Mouse (Mus musculus): ENCODE results near the gene Ctsf. TPM values are rescaled to one million over a fixed set of nuclear protein-coding genes. Genes with fewer than 3 reads are reported as not detected.

The Ctsf gene
- polyA plus RNA-seq, 1 experiment from 2014 or later: 24.9 TPM

GRCm38 (mm10) chr19:4829156-4829555, 25.8 kb upstream of the Ctsf start:
- H3K36me3 ChIP-seq: peaks cover 18% of the 10 kb centered on the region; the same call in 1 of the 2 replicates
- 55% methylated on average over 7 of the region's 7 CpGs for WGBS
- H3K9me3 ChIP-seq: no peaks in the 10 kb centered on the region
- H3K27me3 ChIP-seq (replicated peaks): no peaks in the 10 kb centered on the region
- no peak overlapping the region for H3K4me2 ChIP-seq
- H3K27ac ChIP-seq: no peak overlapping the region
- H3K9ac ChIP-seq: no peak overlapping the region
- ATAC-seq (ENCODE audit: insufficient read depth, low FRiP score, low read depth): no peak
- H3K4me1 ChIP-seq: no peaks in the 10 kb centered on the region
- no peak overlapping the region for H3K4me3 ChIP-seq (replicated peaks)

- Histone ChIP-seq H3K36me3 (0 out of 2 replicates have a peak, but pooled peaks cover 9% of the 10 kb centered on the region), H3K9ac (no peak overlapping the region), H3K27me3 (replicated peaks) (no peaks in the 10 kb centered on the region), H3K27ac (no peak overlapping the region), H3K9me3 (no peaks in the 10 kb centered on the region), H3K4me2 (no peak overlapping the region), H3K4me1 (peaks cover 9% of the 10 kb centered on the region), H3K4me3 (replicated peaks) (no peak overlapping the region)
- ATAC-seq (ENCODE audit: insufficient read depth, low FRiP score, low read depth): no peak
- WGBS: 86% methylated on average over 8 of the region's 8 CpGs
These were observed 21.0 kb upstream of the Ctsf start for GRCm38 (mm10) chr19:4833977-4834376.

GRCm38 (mm10) chr19:4836096-4836495, 18.8 kb upstream of the Ctsf start:
- H3K4me3 ChIP-seq (replicated peaks): no peak overlapping the region
- 62% methylated on average over 2 of the region's 2 CpGs for WGBS
- no peak for ATAC-seq (ENCODE audit: insufficient read depth, low FRiP score, low read depth)
- H3K36me3 ChIP-seq: 0 out of 2 replicates have a peak, but pooled peaks cover 5% of the 10 kb centered on the region
- H3K27me3 ChIP-seq (replicated peaks): peaks cover 14% of the 10 kb centered on the region
- H3K9me3 ChIP-seq: no peaks in the 10 kb centered on the region
- H3K4me1 ChIP-seq: peaks cover 16% of the 10 kb centered on the region
- no peak overlapping the region for H3K4me2 ChIP-seq
- no peak overlapping the region for H3K9ac ChIP-seq
- H3K27ac ChIP-seq: no peak overlapping the region

- no peak overlapping the region for H3K27ac ChIP-seq
- H3K27me3 ChIP-seq (replicated peaks): peaks cover 14% of the 10 kb centered on the region
- no peaks in the 10 kb centered on the region for H3K9me3 ChIP-seq
- 0 out of 2 replicates have a peak, but pooled peaks cover 5% of the 10 kb centered on the region for H3K36me3 ChIP-seq
- peaks cover 16% of the 10 kb centered on the region for H3K4me1 ChIP-seq
- H3K4me3 ChIP-seq (replicated peaks): no peak overlapping the region
- H3K9ac ChIP-seq: no peak overlapping the region
- WGBS: 93% methylated on average over 6 of the region's 6 CpGs
- no peak overlapping the region for H3K4me2 ChIP-seq
- ATAC-seq (ENCODE audit: insufficient read depth, low FRiP score, low read depth): no peak
These were observed 17.9 kb upstream of the Ctsf start for GRCm38 (mm10) chr19:4837049-4837448.

DNA sequence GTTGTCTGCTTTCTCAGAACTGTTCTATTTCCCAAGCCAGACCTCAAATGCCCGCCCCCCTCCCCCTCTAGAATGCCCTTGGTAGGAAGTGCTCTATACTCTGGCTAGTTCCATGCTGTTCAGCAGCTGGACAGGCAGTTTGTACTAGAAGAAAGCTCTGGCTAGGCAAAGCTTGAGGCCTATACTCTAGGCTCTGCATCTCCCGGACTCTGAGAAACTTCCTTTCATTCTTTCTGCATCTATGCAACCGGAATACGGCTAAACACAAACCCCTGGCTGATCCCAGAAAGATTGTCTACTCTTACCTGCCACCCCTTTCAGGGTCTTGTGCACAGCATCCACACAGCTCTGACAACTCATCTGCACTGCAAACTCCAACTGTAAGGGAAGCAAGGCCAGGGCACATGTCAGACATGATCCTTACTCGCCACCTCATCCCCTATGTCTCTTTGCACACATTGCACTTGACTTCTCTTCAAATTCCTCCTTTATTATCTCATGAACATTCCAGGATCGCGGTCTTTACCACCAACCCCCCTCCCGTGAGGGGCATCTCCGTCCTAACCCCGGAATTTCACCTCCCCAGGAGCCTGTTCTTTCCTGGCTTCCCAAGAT, 16.3 kb upstream of the Ctsf start:
- Histone ChIP-seq H3K9ac (peak overlapping the region; percentile 25; the same call in 1 of the 2 replicates), H3K4me1 (peaks cover 16% of the 10 kb centered on the region), H3K4me2 (peak overlapping the region; percentile 98), H3K9me3 (no peaks in the 10 kb centered on the region), H3K27ac (0 out of 2 replicates have a peak overlapping the region, but pooled peaks have one; percentile 28), H3K27me3 (replicated peaks) (peaks cover 14% of the 10 kb centered on the region), H3K4me3 (replicated peaks) (peak overlapping the region; percentile 66), H3K36me3 (0 out of 2 replicates have a peak, but pooled peaks cover 1% of the 10 kb centered on the region)
- WGBS: 28% methylated on average over 10 of the region's 10 CpGs
- no peak; the same call in 1 of the 2 replicates for ATAC-seq (ENCODE audit: insufficient read depth, low FRiP score, low read depth)

- peak within 1 kb of the TSS; percentile 98 for H3K4me2 ChIP-seq
- no peaks in the 10 kb centered on the region for H3K36me3 ChIP-seq
- peaks cover 14% of the 10 kb centered on the region for H3K27me3 ChIP-seq (replicated peaks)
- H3K4me1 ChIP-seq: peaks cover 16% of the 10 kb centered on the region
- WGBS: under 1% methylated on average over 25 of the region's 25 CpGs
- H3K4me3 ChIP-seq (replicated peaks): peak within 1 kb of the TSS; percentile 66
- peak within 1 kb of the TSS; percentile 25; the same call in 1 of the 2 replicates for H3K9ac ChIP-seq
- peak; percentile 98 for ATAC-seq (ENCODE audit: insufficient read depth, low FRiP score, low read depth)
- H3K9me3 ChIP-seq: no peaks in the 10 kb centered on the region
- 0 out of 2 replicates have a peak within 1 kb of the TSS, but pooled peaks have one; percentile 28 for H3K27ac ChIP-seq
These were observed 15.8 kb upstream of the Ctsf start, which contains the start of the genes Ccs and Ccdc87 for GRCm38 (mm10) chr19:4839149-4839548. TSS of gene Ccs (minus strand) at chr19:4839332. TSS of gene Ccdc87 (plus strand) at chr19:4839366.

DNA sequence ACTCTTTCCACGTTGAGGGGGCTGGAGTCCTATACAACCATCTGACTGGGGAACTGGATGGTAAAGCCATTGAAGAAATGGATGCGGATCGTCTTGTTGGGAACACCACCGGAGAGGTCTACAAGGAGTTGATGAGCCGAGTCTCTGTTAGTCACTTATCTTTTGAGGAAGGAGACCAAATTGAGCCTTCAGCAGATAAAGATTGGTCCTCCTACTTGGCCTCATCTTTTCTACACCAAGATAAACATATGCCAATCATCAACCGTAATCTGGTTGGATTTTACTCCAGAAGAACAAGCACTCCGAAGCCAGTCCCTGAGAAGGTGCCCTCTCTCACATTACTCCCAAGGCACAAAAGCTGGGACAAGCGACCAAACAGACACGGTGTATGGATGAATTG, 14.1 kb upstream of the Ctsf start:
- Histone ChIP-seq H3K9ac (no peak overlapping the region), H3K27ac (no peak overlapping the region), H3K27me3 (replicated peaks) (peaks cover 14% of the 10 kb centered on the region), H3K4me3 (replicated peaks) (no peak overlapping the region), H3K4me1 (peaks cover 16% of the 10 kb centered on the region), H3K4me2 (no peak overlapping the region), H3K36me3 (no peaks in the 10 kb centered on the region), H3K9me3 (no peaks in the 10 kb centered on the region)
- WGBS: 75% methylated on average over 9 of the region's 9 CpGs
- no peak for ATAC-seq (ENCODE audit: insufficient read depth, low FRiP score, low read depth)

DNA sequence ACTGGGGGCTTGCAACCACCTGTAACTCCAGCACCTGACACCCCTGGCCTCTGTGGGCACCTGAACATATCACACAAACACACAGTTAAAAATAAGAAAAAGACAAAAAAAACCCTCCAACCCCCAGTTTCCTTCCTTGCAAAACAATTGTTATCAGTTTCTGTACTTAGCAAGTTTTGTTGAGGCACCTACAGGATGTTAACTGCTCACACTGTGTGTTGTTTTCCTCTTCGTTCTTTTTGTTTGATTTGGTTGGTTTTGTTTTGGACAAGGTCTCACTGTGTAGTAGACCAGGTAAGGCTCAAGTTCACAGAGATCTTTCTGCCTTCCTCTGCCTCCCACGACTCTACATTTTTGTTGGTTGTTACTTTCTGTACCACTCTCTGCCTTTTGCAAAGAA, 12.3 kb upstream of the Ctsf start:
- H3K27me3 ChIP-seq (replicated peaks): peaks cover 14% of the 10 kb centered on the region
- no peaks in the 10 kb centered on the region for H3K9me3 ChIP-seq
- no peak overlapping the region for H3K4me3 ChIP-seq (replicated peaks)
- 62% methylated on average over 2 of the region's 2 CpGs for WGBS
- no peak for ATAC-seq (ENCODE audit: insufficient read depth, low FRiP score, low read depth)
- no peak overlapping the region for H3K4me2 ChIP-seq
- H3K9ac ChIP-seq: no peak overlapping the region
- peaks cover 16% of the 10 kb centered on the region for H3K4me1 ChIP-seq
- H3K27ac ChIP-seq: no peak overlapping the region
- H3K36me3 ChIP-seq: no peaks in the 10 kb centered on the region

GRCm38 (mm10) chr19:4845846-4846245, 9.1 kb upstream of the Ctsf start:
- Histone ChIP-seq H3K27ac (no peak overlapping the region), H3K9me3 (no peaks in the 10 kb centered on the region), H3K4me3 (replicated peaks) (no peak overlapping the region), H3K4me2 (no peak overlapping the region), H3K9ac (no peak overlapping the region), H3K4me1 (no peaks in the 10 kb centered on the region), H3K27me3 (replicated peaks) (peaks cover 2% of the 10 kb centered on the region; the same call in 1 of the 2 replicates), H3K36me3 (no peaks in the 10 kb centered on the region)
- ATAC-seq (ENCODE audit: insufficient read depth, low FRiP score, low read depth): no peak
- WGBS: 58% methylated on average over 2 of the region's 2 CpGs

DNA sequence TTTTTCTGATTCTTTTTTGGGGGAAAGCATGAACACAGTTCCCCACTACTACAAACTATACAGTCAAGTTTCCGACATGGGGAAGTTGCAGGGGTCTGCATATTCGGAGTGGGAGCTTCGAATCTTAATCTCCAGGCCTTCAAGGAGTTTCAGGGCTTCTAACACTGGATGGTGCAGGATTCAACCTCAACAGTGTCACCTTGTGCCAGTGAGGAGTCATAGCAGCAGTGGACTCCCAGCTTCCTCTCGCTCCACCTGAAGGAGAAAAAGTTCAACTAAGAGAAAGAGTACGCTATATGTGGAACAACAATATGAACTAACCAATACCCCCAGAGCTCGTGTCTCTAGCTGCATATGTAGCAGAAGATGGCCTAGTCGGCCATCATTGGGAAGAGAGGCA, 7.4 kb upstream of the Ctsf start:
- Histone ChIP-seq H3K27ac (no peak overlapping the region), H3K4me3 (replicated peaks) (no peak overlapping the region), H3K9me3 (no peaks in the 10 kb centered on the region), H3K4me1 (no peaks in the 10 kb centered on the region), H3K4me2 (no peak overlapping the region), H3K9ac (no peak overlapping the region), H3K27me3 (replicated peaks) (no peaks in the 10 kb centered on the region), H3K36me3 (no peaks in the 10 kb centered on the region)
- 29% methylated on average over 7 of the region's 7 CpGs for WGBS
- ATAC-seq (ENCODE audit: insufficient read depth, low FRiP score, low read depth): no peak

DNA sequence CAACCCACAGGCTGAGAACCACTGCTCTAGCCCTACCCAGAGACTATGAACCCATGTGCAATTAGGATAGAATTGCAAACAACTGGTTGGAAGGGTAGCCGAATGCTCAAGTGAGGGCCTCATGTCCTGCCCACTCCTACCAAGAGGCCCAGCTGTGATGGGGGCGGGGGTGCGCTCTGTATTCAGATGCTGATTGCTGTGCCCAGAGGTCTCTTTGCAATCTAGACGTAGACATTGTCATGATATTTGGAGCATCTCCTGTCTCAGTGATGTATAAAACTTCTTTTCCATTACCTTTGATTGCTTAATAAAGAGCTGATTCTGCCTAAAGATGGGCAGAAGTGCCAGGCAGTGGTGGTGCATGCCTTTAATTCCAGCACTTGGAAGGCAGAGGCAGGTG, 5.1 kb upstream of the Ctsf start:
- no peak overlapping the region for H3K4me3 ChIP-seq (replicated peaks)
- H3K36me3 ChIP-seq: no peaks in the 10 kb centered on the region
- H3K4me2 ChIP-seq: no peak overlapping the region
- WGBS: 51% methylated on average over 4 of the region's 4 CpGs
- H3K9ac ChIP-seq: no peak overlapping the region
- peaks cover 5% of the 10 kb centered on the region; the same call in 1 of the 2 replicates for H3K4me1 ChIP-seq
- H3K9me3 ChIP-seq: no peaks in the 10 kb centered on the region
- H3K27ac ChIP-seq: no peak overlapping the region
- ATAC-seq (ENCODE audit: insufficient read depth, low FRiP score, low read depth): no peak
- no peaks in the 10 kb centered on the region for H3K27me3 ChIP-seq (replicated peaks)

- WGBS: 30% methylated on average over 5 of the region's 5 CpGs
- H3K27me3 ChIP-seq (replicated peaks): no peaks in the 10 kb centered on the region
These were observed 4.6 kb upstream of the Ctsf start for GRCm38 (mm10) chr19:4850281-4850680.

More at GRCm38 (mm10) chr19:4850281-4850680, 4.6 kb upstream of the Ctsf start:
- ATAC-seq (ENCODE audit: insufficient read depth, low FRiP score, low read depth): no peak
- no peak overlapping the region for H3K4me3 ChIP-seq (replicated peaks)
- no peaks in the 10 kb centered on the region for H3K9me3 ChIP-seq
- peaks cover 7% of the 10 kb centered on the region; the same call in 1 of the 2 replicates for H3K4me1 ChIP-seq
- no peaks in the 10 kb centered on the region for H3K36me3 ChIP-seq
- H3K9ac ChIP-seq: no peak overlapping the region
- no peak overlapping the region for H3K4me2 ChIP-seq
- no peak overlapping the region for H3K27ac ChIP-seq
